Mouse (Mus musculus): ENCODE results near the gene Zfp426. TPM values are rescaled to one million over a fixed set of nuclear protein-coding genes. Genes with fewer than 3 reads are reported as not detected.

The Zfp426 gene
- polyA plus RNA-seq (2015; fragmentation: Nextera tagmentation; extraction: Ambion mirVana): 14.8 and 17.5 TPM in 2 replicates

DNA sequence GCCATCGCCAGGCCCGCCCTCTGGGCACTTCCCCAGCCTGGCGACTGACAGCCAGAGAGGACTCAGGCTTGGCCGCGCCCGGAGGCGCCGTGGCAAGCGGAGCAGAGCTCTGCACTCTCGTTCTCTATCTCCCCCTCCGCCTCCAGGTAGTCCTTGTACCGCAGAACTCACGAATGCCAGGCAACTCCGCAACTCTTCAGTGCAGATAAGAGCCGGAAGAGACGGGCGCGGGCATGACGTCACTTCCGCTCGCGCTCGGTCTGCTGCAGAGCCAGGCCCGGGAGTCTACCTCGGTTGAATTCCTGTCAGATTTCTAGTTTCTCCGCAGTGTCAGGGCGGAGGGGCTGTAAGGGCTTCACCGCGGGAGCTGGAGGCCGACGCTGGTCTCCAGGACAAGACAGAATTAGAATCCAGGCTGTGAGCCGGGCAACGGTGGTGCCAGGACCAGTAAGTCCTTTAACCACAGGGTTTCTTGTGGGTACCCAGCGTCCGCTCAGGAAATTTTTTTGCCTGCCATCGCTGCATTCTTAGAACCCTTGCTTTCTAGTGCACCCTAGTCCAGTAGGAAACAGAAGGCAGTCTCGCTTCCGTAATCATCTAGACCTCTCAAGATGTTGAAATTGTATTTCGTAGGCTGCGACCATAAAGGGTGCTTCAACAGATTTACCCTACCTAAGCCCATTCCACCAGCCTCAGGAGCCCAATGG, at the start of gene Zfp426:
TSS of gene Zfp426 (minus strand) at position 220 of the 707 bp plus-strand sequence.
- under 1% methylated on average over 40 of the region's 40 CpGs for WGBS
- H3K27me3 ChIP-seq (replicated peaks; ENCODE audit: insufficient read depth, low read length): no peaks in the 10 kb centered on the region
- H3K27ac ChIP-seq (ENCODE audit: low read length): peak within 1 kb of the TSS; percentile 97
- peak within 1 kb of the TSS; percentile 90 for H3K9ac ChIP-seq (replicated peaks; ENCODE audit: low read depth)
- H3K4me2 ChIP-seq (replicated peaks; ENCODE audit: low read depth, low read length): peak within 1 kb of the TSS; percentile 59
- H3K9me3 ChIP-seq (ENCODE audit: low read length): no peaks in the 10 kb centered on the region
- H3K36me3 ChIP-seq (ENCODE audit: insufficient read depth, low read length): peaks cover 3% of the 10 kb centered on the region; the same call in 1 of the 2 replicates
- ATAC-seq (peak; percentile 98), DNase-seq (ENCODE audit: low spot score) (peak; percentile 96)
- peak within 1 kb of the TSS; percentile 95 for H3K4me3 ChIP-seq (ENCODE audit: low read depth, low read length)
- H3K4me1 ChIP-seq (ENCODE audit: insufficient read depth, low read depth, low read length): peaks cover 5% of the 10 kb centered on the region; the same call in 1 of the 2 replicates
- peak; percentile 7; the same call in 1 of the 2 replicates for TF ChIP-seq EP300 (IDR thresholded peaks at IDR 0.05)
- TF ChIP-seq CTCF (IDR thresholded peaks at IDR 0.05): no peak

DNA sequence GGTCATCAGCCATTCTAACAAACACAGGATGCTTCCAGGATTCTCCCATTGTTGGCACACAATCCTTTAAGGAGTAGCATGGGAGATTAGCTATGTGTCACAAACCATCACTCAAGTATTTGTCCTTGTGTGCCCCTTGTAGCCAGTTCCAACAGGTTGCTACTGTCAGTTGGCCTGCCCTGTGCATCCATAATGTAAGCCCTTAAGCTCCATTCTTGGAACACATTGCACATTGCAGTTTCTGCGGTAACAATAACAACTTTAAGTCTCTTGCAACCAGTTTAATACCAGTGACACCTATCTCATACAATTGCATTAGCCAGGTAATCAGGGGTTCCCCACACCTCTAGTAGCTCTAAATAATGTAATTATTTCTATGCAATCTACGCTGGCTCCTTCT, 44.1 kb upstream of the Zfp426 start:
- DNase-seq (ENCODE audit: low spot score) (no peak), ATAC-seq (no peak)
- Histone ChIP-seq H3K9ac (replicated peaks; ENCODE audit: low read depth) (no peak overlapping the region), H3K4me2 (replicated peaks; ENCODE audit: low read depth, low read length) (no peak overlapping the region), H3K4me3 (ENCODE audit: low read depth, low read length) (no peak overlapping the region), H3K27me3 (replicated peaks; ENCODE audit: insufficient read depth, low read length) (no peaks in the 10 kb centered on the region), H3K9me3 (ENCODE audit: low read length) (no peaks in the 10 kb centered on the region), H3K36me3 (ENCODE audit: insufficient read depth, low read length) (no peaks in the 10 kb centered on the region), H3K27ac (ENCODE audit: low read length) (no peak overlapping the region), H3K4me1 (ENCODE audit: insufficient read depth, low read depth, low read length) (no peaks in the 10 kb centered on the region)
- 81% methylated on average over 2 of the region's 2 CpGs for WGBS
- TF ChIP-seq CTCF (IDR thresholded peaks at IDR 0.05) (no peak), EP300 (IDR thresholded peaks at IDR 0.05) (no peak)

DNA sequence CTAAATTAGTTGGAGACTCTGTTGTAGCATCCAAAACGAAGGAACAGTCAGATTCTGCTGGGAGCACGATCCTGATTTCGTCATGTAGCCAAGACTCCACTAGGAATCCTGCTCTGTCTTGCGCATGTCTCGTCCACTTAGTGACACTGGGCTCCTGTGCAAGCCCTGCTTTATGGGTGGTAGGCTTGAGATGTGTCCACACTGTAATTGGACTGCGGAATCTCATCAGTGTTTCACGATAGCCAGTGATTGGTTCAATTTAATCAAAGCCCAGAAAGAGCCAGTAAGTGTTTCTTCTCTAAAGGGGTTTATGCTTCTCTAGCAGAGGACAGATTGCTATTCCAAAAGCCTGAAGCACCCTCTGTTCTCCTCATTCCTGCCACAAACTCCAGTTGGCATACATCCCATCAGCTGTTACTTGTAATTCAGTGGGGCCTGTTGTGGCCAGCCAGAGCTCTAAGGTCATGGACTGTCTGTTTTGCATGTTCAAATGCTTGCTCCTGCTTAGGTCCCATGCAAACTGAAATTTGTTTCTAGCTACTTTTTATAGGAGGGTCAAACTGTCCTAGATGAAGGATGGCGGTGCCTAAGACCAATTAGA, 41.9 kb upstream of the Zfp426 start:
- Histone ChIP-seq H3K9ac (replicated peaks; ENCODE audit: low read depth) (no peak overlapping the region), H3K9me3 (ENCODE audit: low read length) (no peaks in the 10 kb centered on the region), H3K27ac (ENCODE audit: low read length) (no peak overlapping the region), H3K4me3 (ENCODE audit: low read depth, low read length) (no peak overlapping the region), H3K4me2 (replicated peaks; ENCODE audit: low read depth, low read length) (no peak overlapping the region), H3K27me3 (replicated peaks; ENCODE audit: insufficient read depth, low read length) (no peaks in the 10 kb centered on the region), H3K4me1 (ENCODE audit: insufficient read depth, low read depth, low read length) (no peaks in the 10 kb centered on the region), H3K36me3 (ENCODE audit: insufficient read depth, low read length) (no peaks in the 10 kb centered on the region)
- DNase-seq (ENCODE audit: low spot score) (no peak), ATAC-seq (no peak)
- no peak for TF ChIP-seq EP300 (IDR thresholded peaks at IDR 0.05)
- no peak for TF ChIP-seq CTCF (IDR thresholded peaks at IDR 0.05)
- WGBS: 73% methylated on average over 8 of the region's 8 CpGs

DNA sequence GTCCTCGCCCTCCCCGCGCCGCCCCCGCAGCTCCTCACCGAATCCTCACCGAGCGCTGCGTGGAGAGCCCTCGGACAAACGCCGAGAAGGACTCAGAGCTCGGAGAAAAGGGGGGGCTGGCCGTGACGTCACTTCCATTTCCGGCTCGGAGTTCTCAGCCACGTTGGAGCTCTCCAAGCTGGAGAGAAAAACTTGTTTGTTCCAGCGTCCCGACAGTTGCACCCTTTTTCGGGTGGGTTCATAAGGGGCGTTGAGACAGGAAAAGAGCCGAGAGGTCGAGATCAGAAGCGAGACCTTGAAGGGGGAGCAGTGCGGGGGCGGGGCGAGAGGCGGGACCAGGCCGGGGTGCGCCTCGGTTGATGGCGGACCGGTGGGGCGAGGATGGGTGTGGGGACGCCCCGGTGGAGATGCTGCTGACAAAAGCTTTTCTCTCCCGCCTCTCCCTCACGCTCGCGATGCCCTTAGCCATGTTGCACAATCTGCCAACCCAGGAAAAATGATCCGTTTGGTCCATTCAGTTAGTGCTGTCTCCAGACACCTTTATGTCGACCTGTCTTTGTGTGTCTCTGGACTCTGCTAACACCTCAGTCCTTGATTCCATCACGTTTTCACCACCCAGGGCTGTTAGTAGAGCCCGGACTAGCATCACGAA, 28.9 kb upstream of the Zfp426 start, which contains the start of gene Zfp266:
TSS of gene Zfp266 (minus strand) at position 112 of the 652 bp plus-strand sequence.
- peak; percentile 93 for DNase-seq (ENCODE audit: low spot score)
- TF ChIP-seq CTCF (IDR thresholded peaks at IDR 0.05): no peak
- peak; percentile 27; the same call in 1 of the 2 replicates for TF ChIP-seq EP300 (IDR thresholded peaks at IDR 0.05)
- peak; percentile 91 for ATAC-seq
- H3K27ac ChIP-seq (ENCODE audit: low read length): peak within 1 kb of the TSS; percentile 91
- H3K4me3 ChIP-seq (ENCODE audit: low read depth, low read length): peak within 1 kb of the TSS; percentile 87
- H3K27me3 ChIP-seq (replicated peaks; ENCODE audit: insufficient read depth, low read length): no peaks in the 10 kb centered on the region
- H3K4me2 ChIP-seq (replicated peaks; ENCODE audit: low read depth, low read length): peak within 1 kb of the TSS; percentile 73
- peak within 1 kb of the TSS; percentile 95 for H3K9ac ChIP-seq (replicated peaks; ENCODE audit: low read depth)
- WGBS: under 1% methylated on average over 44 of the region's 46 CpGs
- H3K4me1 ChIP-seq (ENCODE audit: insufficient read depth, low read depth, low read length): peaks cover 13% of the 10 kb centered on the region; the same call in 1 of the 2 replicates
- no peaks in the 10 kb centered on the region for H3K36me3 ChIP-seq (ENCODE audit: insufficient read depth, low read length)
- H3K9me3 ChIP-seq (ENCODE audit: low read length): no peaks in the 10 kb centered on the region

DNA sequence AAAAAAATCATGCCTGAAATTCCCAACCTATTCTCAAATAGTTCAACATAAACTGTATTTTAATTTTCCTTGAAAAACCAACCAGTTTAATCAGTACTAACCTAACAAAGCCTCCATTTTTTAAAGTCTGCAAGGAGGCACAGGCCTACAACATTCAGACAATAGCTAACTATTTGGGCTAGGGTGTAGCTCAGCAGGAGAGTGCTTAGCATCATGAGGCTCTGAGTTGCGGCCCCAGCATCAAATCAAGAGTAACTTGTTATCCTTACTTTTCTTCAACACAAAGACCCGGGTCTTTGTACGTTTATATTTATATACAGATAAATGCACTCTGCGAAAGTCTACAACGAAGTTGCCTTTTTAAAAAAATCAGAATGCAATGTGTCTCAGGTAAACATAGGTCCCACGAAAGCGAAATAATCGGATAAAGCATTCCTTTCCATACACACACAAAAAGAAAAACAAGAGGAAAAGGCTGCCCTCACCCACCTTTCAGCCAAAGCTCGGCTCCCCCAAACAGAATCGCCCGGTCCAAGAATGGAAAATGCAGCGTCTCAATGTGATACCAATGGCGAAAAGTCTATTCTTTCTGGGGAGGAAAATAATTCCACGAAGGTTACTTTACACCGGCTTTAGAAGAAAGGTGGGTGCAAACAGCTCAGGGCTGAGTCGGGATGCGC, 28.1 kb upstream of the Zfp426 start:
- Histone ChIP-seq H3K27me3 (replicated peaks; ENCODE audit: insufficient read depth, low read length) (no peaks in the 10 kb centered on the region), H3K27ac (ENCODE audit: low read length) (peak overlapping the region; percentile 91), H3K36me3 (ENCODE audit: insufficient read depth, low read length) (0 out of 2 replicates have a peak, but pooled peaks cover 4% of the 10 kb centered on the region), H3K9ac (replicated peaks; ENCODE audit: low read depth) (peak overlapping the region; percentile 95), H3K4me2 (replicated peaks; ENCODE audit: low read depth, low read length) (peak overlapping the region; percentile 73), H3K4me1 (ENCODE audit: insufficient read depth, low read depth, low read length) (peaks cover 13% of the 10 kb centered on the region; the same call in 1 of the 2 replicates), H3K9me3 (ENCODE audit: low read length) (no peaks in the 10 kb centered on the region), H3K4me3 (ENCODE audit: low read depth, low read length) (peak overlapping the region; percentile 87)
- DNase-seq (ENCODE audit: low spot score) (peak; percentile 39), ATAC-seq (no peak)
- TF ChIP-seq EP300 (IDR thresholded peaks at IDR 0.05) (0 out of 2 replicates have a peak, but pooled peaks have one; percentile 10), CTCF (IDR thresholded peaks at IDR 0.05) (no peak)
- WGBS: 0% methylated on average over 17 of the region's 17 CpGs
